Mouse (Mus musculus) liver, adult 2 months (tissue): Measurements from ENCODE around the gene Rnf126. TPM values are rescaled to one million over a fixed set of nuclear protein-coding genes. Genes with fewer than 3 reads are reported as not detected.

ENCODE experiments used
- DNase-seq: peaks from one replicate; pipeline ENCODE4 v3.0.0-alpha.2; 2011; ENCODE audit warnings: low read depth, low spot score; ENCODE audit errors: extremely low read depth
- H3K27ac ChIP-seq: fragments of 200-500 bp; replicated peaks from 2 replicates; pipeline ENCODE4 v1.5.1; 2012; ENCODE audit warnings: low read depth, mild to moderate bottlenecking, control low read depth, inconsistent platforms, low read length; ENCODE audit not compliant: insufficient read depth
- H3K27me3 ChIP-seq: fragments of 200-500 bp; 2 replicates; pipeline ENCODE4 v1.6.1; 2012; ENCODE audit warnings: mild to moderate bottlenecking, moderate library complexity, low read length, inconsistent platforms; ENCODE audit not compliant: control insufficient read depth, insufficient read depth
- H3K36me3 ChIP-seq: fragments of 200-500 bp; 2 replicates; pipeline ENCODE4 v1.6.1; 2012; ENCODE audit warnings: low read length, inconsistent platforms; ENCODE audit not compliant: control insufficient read depth, insufficient read depth
- H3K4me1 ChIP-seq: fragments of 200-500 bp; 2 replicates; pipeline ENCODE4 v1.6.1; 2011; ENCODE audit warnings: low read length; ENCODE audit not compliant: control insufficient read depth, insufficient read depth
- H3K4me3 ChIP-seq: fragments of 200-500 bp; 2 replicates; pipeline ENCODE4 v1.5.1; 2011; ENCODE audit warnings: low read depth, mild to moderate bottlenecking, control low read depth, low read length, moderate library complexity; ENCODE audit not compliant: insufficient read depth
- H3K79me2 ChIP-seq: fragments of 200-500 bp; 2 replicates; pipeline ENCODE4 v1.6.1; 2012; ENCODE audit warnings: inconsistent platforms, mild to moderate bottlenecking, low read length, moderate library complexity; ENCODE audit not compliant: control insufficient read depth, insufficient read depth
- H3K9ac ChIP-seq: fragments of 200-500 bp; 2 replicates; pipeline ENCODE4 v1.6.1; 2012; ENCODE audit warnings: low read depth, mild to moderate bottlenecking, control low read depth, inconsistent platforms, low read length
- CTCF ChIP-seq: fragments of 200-500 bp; IDR thresholded peaks from 2 replicates; pipeline ENCODE4 v1.5.1; 2011; ENCODE audit warnings: low read depth, low read length, control low read depth
- POLR2A ChIP-seq: fragments of 200-500 bp; IDR thresholded peaks from 2 replicates; pipeline ENCODE4 v1.6.1; 2011; ENCODE audit warnings: low read length, control low read depth; ENCODE audit not compliant: insufficient read depth; ENCODE audit errors: extremely low read depth
- WGBS: fragments of 180-500 bp; shearing (Covaris S2); methylation state at CpG from one replicate; pipeline ENCODE4 v1.1.7; 2018; 5-methylcytosine and 5-hydroxymethylcytosine counted together
- polyA plus RNA-seq: library from polyadenylated mRNA; depleted of rRNA; stranded (reverse); fragments of >200 nt; gene quantifications from 2 replicates; pipeline ENCODE4 v1.2.3, GENCODE M21; 2012
- total RNA-seq: library from RNA; depleted of rRNA; stranded (reverse); fragments of >200 nt; gene quantifications from 2 replicates; pipeline ENCODE4 v1.2.3, GENCODE M21; 2014

Rnf126 gene
- total and polyA plus RNA-seq, 2 experiments: 7.6 to 70.6 TPM

DNA sequence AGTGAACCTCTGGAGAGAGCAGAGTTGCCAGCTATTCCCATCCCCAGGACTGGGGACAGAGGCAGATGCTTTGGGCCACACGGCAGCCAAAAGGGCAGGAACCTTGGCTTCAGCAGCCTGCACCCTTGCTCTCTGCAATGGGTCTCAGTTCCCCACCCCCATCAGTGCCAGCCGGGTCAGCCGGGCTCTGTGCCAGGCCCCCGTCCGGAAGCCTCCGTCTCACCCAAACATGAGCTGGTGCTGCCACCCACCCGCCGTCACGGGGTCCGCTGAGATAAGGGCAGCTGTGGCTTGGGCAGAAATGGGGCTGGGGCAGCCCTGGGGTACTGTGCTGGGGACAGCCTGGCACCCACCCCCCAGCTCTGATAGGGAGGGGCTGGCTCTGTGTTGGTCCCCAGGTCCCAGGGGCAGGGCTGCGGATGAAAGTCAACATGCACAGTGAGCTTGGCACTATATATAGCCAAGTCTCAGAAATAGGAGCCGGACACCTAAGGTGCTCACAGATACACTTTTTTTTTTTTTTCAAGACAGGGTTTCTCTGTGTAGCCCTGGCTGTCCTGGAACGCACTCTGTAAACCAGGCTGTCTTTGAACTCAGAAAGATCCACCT lies 37.3 kb downstream of the Rnf126 start:
- DNase-seq: no peak
- WGBS: 73% methylated on average over 13 of the region's 13 CpGs
- no peak overlapping the region for H3K9ac ChIP-seq

GRCm38 (mm10) chr10:79728323-79729249 lies 38.2 kb downstream of the Rnf126 start:
- no peak overlapping the region for H3K27ac ChIP-seq
- H3K36me3 ChIP-seq: no peaks in the 10 kb centered on the region
- H3K4me3 ChIP-seq: no peak overlapping the region
- WGBS: 73% methylated on average over 28 of the region's 28 CpGs
- no peak for DNase-seq
- TF ChIP-seq CTCF (no peak), POLR2A (no peak)
- H3K4me1 ChIP-seq: no peaks in the 10 kb centered on the region
- H3K27me3 ChIP-seq: no peaks in the 10 kb centered on the region
- H3K79me2 ChIP-seq: no peaks in the 10 kb centered on the region
- H3K9ac ChIP-seq: no peak overlapping the region

More for the DNA sequence above, 37.3 kb downstream of the Rnf126 start:
- Histone ChIP-seq H3K79me2 (no peaks in the 10 kb centered on the region), H3K27me3 (no peaks in the 10 kb centered on the region), H3K27ac (no peak overlapping the region), H3K4me1 (no peaks in the 10 kb centered on the region), H3K36me3 (no peaks in the 10 kb centered on the region), H3K4me3 (no peak overlapping the region)
- TF ChIP-seq POLR2A (no peak), CTCF (no peak)

DNA sequence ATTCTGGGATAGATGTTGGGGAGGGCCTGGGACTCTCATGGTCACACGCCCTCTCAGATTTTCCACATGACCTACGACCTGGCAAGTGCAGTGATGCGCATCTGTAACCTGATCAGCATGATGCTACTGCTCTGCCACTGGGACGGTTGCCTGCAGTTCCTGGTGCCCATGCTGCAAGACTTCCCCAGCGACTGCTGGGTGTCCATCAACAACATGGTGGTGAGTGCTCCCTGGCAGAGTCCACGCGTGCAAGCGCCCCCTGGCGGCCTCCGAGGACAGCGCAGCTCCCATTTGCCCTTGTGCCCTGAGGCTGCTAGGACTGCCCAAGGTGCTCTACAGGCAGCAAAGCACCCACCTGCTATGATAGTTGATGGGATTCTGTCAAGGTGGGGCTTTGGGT lies 40.7 kb downstream of the Rnf126 start:
- Histone ChIP-seq H3K4me3 (no peak overlapping the region), H3K36me3 (no peaks in the 10 kb centered on the region), H3K4me1 (no peaks in the 10 kb centered on the region), H3K27ac (no peak overlapping the region), H3K9ac (no peak overlapping the region), H3K27me3 (no peaks in the 10 kb centered on the region), H3K79me2 (no peaks in the 10 kb centered on the region)
- TF ChIP-seq POLR2A: no peak
- TF ChIP-seq CTCF: peak; percentile 85
- WGBS: 37% methylated on average over 11 of the region's 11 CpGs
- no peak for DNase-seq

DNA sequence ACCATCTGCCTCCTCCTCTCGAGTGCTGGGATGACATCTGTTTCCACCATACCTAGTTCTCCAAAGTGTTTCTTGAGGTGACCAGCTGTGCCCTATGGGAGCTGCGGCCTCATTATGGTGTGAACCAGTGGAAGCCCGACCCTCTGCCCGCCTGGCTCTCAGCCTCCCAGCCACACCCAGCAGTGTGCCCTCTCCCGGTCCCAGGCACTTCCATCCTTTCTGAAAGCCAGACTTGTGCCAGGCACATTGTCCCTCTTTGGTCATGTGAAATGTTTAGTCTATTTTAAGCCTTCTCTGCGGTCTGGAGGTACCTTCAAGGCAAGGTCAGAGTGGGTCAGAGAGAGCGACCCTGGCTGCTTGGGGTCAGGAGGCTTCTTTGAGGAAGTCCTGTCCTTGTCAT lies 43.1 kb downstream of the Rnf126 start:
- DNase-seq: no peak
- Histone ChIP-seq H3K27ac (no peak overlapping the region), H3K4me1 (no peaks in the 10 kb centered on the region), H3K36me3 (no peaks in the 10 kb centered on the region), H3K9ac (no peak overlapping the region), H3K79me2 (no peaks in the 10 kb centered on the region), H3K27me3 (no peaks in the 10 kb centered on the region), H3K4me3 (no peak overlapping the region)
- WGBS: 78% methylated on average over 7 of the region's 7 CpGs
- TF ChIP-seq POLR2A (no peak), CTCF (no peak)

DNA sequence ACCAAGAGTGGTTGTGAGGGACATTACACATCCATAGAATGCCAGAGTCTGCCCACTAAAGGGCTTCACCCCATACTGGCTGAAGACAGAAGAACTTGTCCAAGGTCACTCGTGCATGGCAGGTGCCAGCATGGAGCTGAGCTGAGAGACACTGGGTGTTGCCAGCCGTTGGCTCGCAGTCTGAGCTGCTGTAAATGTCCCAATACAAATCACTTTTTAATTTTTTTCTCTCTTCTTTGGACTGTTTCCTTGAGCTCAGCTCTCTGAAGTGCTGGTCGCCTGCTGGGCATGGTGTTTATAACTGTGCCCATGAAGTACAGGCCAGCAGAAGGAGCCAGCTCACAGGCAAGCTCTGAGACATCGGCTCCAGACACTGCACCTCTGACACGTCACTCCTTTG lies 43.7 kb downstream of the Rnf126 start:
- 69% methylated on average over 6 of the region's 6 CpGs for WGBS

DNA sequence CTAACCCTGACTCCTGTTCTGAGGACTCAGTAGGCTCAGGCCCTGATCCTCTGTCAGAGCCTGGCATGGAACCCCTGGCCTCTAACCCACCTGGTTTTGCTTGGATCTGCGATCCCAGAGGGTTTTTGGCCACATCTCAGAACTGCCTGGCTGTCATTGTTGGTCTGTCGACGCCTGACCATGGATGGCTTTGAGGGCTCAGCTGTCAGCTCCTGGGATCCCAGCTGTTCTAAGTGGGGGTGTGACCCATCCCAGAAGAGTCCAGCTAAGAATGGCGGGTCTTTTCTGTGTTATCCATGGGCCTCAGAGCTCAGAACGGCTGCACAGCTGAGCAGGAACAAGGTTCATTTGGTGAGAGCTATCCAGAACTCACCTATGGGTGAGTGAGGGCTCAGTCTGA lies 45.7 kb downstream of the Rnf126 start:
- TF ChIP-seq CTCF: no peak
- no peak for TF ChIP-seq POLR2A
- Histone ChIP-seq H3K27me3 (peaks cover 9% of the 10 kb centered on the region), H3K27ac (no peak overlapping the region), H3K4me1 (no peaks in the 10 kb centered on the region), H3K79me2 (no peaks in the 10 kb centered on the region), H3K36me3 (no peaks in the 10 kb centered on the region), H3K9ac (no peak overlapping the region), H3K4me3 (no peak overlapping the region)
- DNase-seq: no peak
- 56% methylated on average over 5 of the region's 5 CpGs for WGBS

More for the DNA sequence above, 43.7 kb downstream of the Rnf126 start:
- TF ChIP-seq POLR2A: no peak
- TF ChIP-seq CTCF: no peak
- no peaks in the 10 kb centered on the region for H3K79me2 ChIP-seq
- no peaks in the 10 kb centered on the region for H3K36me3 ChIP-seq
- H3K4me1 ChIP-seq: no peaks in the 10 kb centered on the region
- no peak for DNase-seq
- no peaks in the 10 kb centered on the region for H3K27me3 ChIP-seq
- no peak overlapping the region for H3K9ac ChIP-seq
- no peak overlapping the region for H3K27ac ChIP-seq
- H3K4me3 ChIP-seq: no peak overlapping the region
